Mouse (Mus musculus): ENCODE results near the gene Drp2.

Gene Drp2

GRCm38 (mm10) chrX:134403863-134404583, at the start of gene Drp2:
Gene Drp2, plus strand, starts transcription at chrX:134404551.
- CTCF ChIA-PET: no interaction called here

- CTCF ChIA-PET: interaction anchor here (0.5 kb wide), 1 partner anchor 12 kb away, joined by 3 read pairs; no protein-coding TSS in a partner anchor
Observed at GRCm38 (mm10) chrX:134359336-134359735, 45.0 kb upstream of the Drp2 start.

GRCm38 (mm10) chrX:134362156-134362555, 42.2 kb upstream of the Drp2 start:
- CTCF ChIA-PET: interaction anchor here (0.7 kb wide), 1 partner anchor 233 kb away, joined by 4 read pairs; no protein-coding TSS in a partner anchor

GRCm38 (mm10) chrX:134365421-134365820, 38.9 kb upstream of the Drp2 start:
- CTCF ChIA-PET: no interaction called here

- CTCF ChIA-PET: no interaction called here
Observed at GRCm38 (mm10) chrX:134366547-134366946, 37.8 kb upstream of the Drp2 start.

GRCm38 (mm10) chrX:134371279-134371678, 33.1 kb upstream of the Drp2 start:
- CTCF ChIA-PET: interaction anchor here (0.6 kb wide), 1 partner anchor 12 kb away, joined by 3 read pairs; no protein-coding TSS in a partner anchor

- CTCF ChIA-PET: interaction anchor here (0.7 kb wide), 1 partner anchor 587 kb away, joined by 8 read pairs; no protein-coding TSS in a partner anchor
Observed at GRCm38 (mm10) chrX:134374190-134374589, 30.2 kb upstream of the Drp2 start.

GRCm38 (mm10) chrX:134384896-134385295, 19.5 kb upstream of the Drp2 start:
- CTCF ChIA-PET: no interaction called here

GRCm38 (mm10) chrX:134398972-134399371, 5.4 kb upstream of the Drp2 start:
- CTCF ChIA-PET: no interaction called here

GRCm38 (mm10) chrX:134404584-134404955, 219 bp downstream of the Drp2 start:
- CTCF ChIA-PET: no interaction called here

GRCm38 (mm10) chrX:134409354-134409900, 5.1 kb downstream of the Drp2 start:
- CTCF ChIA-PET: no interaction called here

- CTCF ChIA-PET: no interaction called here
Observed at GRCm38 (mm10) chrX:134412096-134412495, 7.7 kb downstream of the Drp2 start.

- CTCF ChIA-PET: no interaction called here
Observed at GRCm38 (mm10) chrX:134420097-134420496, 15.7 kb downstream of the Drp2 start.

- CTCF ChIA-PET: no interaction called here
Observed at GRCm38 (mm10) chrX:134424263-134424662, 19.9 kb downstream of the Drp2 start.

- CTCF ChIA-PET: no interaction called here
Observed at GRCm38 (mm10) chrX:134425798-134426197, 21.4 kb downstream of the Drp2 start.

GRCm38 (mm10) chrX:134426819-134427218, 22.5 kb downstream of the Drp2 start:
- CTCF ChIA-PET: no interaction called here

- CTCF ChIA-PET: no interaction called here
Observed at GRCm38 (mm10) chrX:134427307-134427706, 23.0 kb downstream of the Drp2 start.

GRCm38 (mm10) chrX:134474988-134475710, 70.8 kb downstream of the Drp2 start:
- CTCF ChIA-PET: no interaction called here

GRCm38 (mm10) chrX:134476290-134476689, 71.9 kb downstream of the Drp2 start, which contains the start of gene Taf7l:
Gene Taf7l, minus strand, starts transcription at chrX:134476490.
- CTCF ChIA-PET: no interaction called here

- CTCF ChIA-PET: no interaction called here
Observed at GRCm38 (mm10) chrX:134481720-134482119, 77.4 kb downstream of the Drp2 start.

- CTCF ChIA-PET: interaction anchor here (0.7 kb wide), 1 partner anchor 368 kb away, joined by 3 read pairs; no protein-coding TSS in a partner anchor
Observed at GRCm38 (mm10) chrX:134500651-134501050, 96.3 kb downstream of the Drp2 start.
